Mouse (Mus musculus): ENCODE results near the gene Sf3b5. TPM values are rescaled to one million over a fixed set of nuclear protein-coding genes. Genes with fewer than 3 reads are reported as not detected.

Gene Sf3b5
- polyA plus RNA-seq, 1 experiment from 2014 or later, result 27.3 TPM

DNA sequence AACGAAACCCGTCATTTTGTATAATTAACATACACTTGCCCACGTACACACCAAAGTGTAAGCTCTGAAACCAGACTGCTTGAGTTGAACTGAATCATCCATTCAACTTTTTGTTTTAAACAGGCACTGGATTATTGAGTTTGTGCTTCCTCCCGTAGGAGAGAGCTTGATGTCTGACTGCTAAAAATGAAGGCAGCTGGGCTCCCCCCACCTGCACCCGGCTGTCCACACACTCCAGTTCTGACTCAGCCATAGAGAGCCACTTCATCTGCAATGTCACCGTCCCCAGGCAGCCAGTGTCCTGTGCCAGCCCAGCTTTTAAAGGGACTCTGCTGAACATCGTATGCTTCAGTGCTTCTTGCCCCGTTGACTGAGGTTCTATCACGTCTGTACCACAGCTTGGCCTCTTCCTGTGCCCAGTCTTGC lies 27.3 kb upstream of the Sf3b5 start:
- Histone ChIP-seq H3K27me3 (no peaks in the 10 kb centered on the region), H3K4me2 (no peak overlapping the region), H3K9me3 (no peaks in the 10 kb centered on the region), H3K36me3 (no peaks in the 10 kb centered on the region), H3K9ac (no peak overlapping the region), H3K4me1 (replicated peaks) (no peaks in the 10 kb centered on the region), H3K27ac (replicated peaks) (no peak overlapping the region), H3K4me3 (no peak overlapping the region)
- no peak for ATAC-seq (ENCODE audit: low read depth)
- WGBS, result 80% methylated on average over 9 of the region's 9 CpGs

DNA sequence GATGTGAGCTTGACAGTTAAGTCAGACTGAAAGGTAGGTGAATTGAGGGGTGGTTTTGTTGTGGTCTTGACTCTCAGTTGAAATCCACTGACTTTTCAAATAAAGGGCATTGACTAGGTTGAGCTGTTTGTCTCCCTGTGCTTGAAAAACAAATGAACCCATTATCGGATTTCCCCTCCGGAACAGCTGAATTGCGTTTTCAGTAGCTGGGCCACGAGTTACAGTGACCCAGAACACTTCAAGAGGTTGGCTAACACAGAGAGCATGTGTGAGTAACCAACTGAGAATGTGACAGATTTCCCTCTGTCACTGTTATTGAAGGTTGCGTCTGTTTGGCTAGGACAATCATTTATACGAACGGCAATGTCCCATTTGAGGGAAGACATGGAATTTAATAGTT lies 24.1 kb upstream of the Sf3b5 start:
- ATAC-seq (ENCODE audit: low read depth), result no peak
- Histone ChIP-seq H3K9me3 (no peaks in the 10 kb centered on the region), H3K4me2 (no peak overlapping the region), H3K4me3 (no peak overlapping the region), H3K9ac (no peak overlapping the region), H3K27ac (replicated peaks) (no peak overlapping the region), H3K36me3 (no peaks in the 10 kb centered on the region), H3K27me3 (no peaks in the 10 kb centered on the region), H3K4me1 (replicated peaks) (no peaks in the 10 kb centered on the region)
- 76% methylated on average over 7 of the region's 7 CpGs for WGBS

DNA sequence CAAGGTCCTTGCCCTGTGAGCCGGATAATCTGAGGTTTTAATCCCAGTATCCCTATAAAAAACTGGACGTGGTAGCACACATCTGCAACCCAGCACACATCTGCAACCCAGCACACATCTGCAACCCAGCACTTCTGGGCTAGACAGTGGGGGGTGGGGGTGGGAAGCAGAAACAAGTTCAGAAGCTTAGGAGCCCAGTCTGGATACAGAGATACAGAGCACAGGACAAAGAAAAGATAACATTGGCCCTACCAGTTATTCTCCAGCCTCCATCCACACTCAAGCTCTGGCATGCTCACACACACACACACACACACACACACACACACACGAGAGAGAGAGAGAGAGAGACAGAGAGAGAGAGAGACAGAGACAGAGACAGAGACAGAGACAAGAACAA lies 21.6 kb upstream of the Sf3b5 start:
- no peak overlapping the region for H3K4me2 ChIP-seq
- H3K36me3 ChIP-seq, result no peaks in the 10 kb centered on the region
- H3K9me3 ChIP-seq, result no peaks in the 10 kb centered on the region
- no peak overlapping the region for H3K4me3 ChIP-seq
- WGBS, result 69% methylated on average over 3 of the region's 3 CpGs
- H3K27ac ChIP-seq (replicated peaks), result no peak overlapping the region
- no peaks in the 10 kb centered on the region for H3K4me1 ChIP-seq (replicated peaks)
- no peak overlapping the region for H3K9ac ChIP-seq
- H3K27me3 ChIP-seq, result no peaks in the 10 kb centered on the region
- ATAC-seq (ENCODE audit: low read depth), result no peak

DNA sequence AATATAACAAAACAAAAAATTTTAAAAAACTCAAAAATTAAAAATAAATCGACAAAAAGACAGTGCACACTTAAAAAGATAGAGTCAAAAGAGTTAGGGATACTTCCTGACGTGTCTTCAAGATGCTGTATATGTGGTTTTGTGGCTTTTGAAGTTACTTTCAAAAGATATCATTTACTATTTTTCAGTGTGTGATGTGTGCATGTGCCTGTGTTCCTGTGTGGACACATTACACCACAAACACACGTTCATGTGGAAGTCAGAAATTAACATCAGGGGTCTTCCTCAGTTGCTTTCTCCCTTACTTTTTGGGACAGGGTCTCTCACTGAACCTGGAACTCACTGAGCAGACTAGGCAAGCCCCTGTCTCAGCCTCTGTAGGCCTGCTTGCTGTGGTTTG lies 20.1 kb upstream of the Sf3b5 start:
- Histone ChIP-seq H3K9ac (no peak overlapping the region), H3K27ac (replicated peaks) (no peak overlapping the region), H3K4me1 (replicated peaks) (no peaks in the 10 kb centered on the region), H3K9me3 (no peaks in the 10 kb centered on the region), H3K4me3 (no peak overlapping the region), H3K27me3 (no peaks in the 10 kb centered on the region), H3K36me3 (no peaks in the 10 kb centered on the region), H3K4me2 (no peak overlapping the region)
- WGBS, result 90% methylated on average over 3 of the region's 3 CpGs
- ATAC-seq (ENCODE audit: low read depth), result no peak

DNA sequence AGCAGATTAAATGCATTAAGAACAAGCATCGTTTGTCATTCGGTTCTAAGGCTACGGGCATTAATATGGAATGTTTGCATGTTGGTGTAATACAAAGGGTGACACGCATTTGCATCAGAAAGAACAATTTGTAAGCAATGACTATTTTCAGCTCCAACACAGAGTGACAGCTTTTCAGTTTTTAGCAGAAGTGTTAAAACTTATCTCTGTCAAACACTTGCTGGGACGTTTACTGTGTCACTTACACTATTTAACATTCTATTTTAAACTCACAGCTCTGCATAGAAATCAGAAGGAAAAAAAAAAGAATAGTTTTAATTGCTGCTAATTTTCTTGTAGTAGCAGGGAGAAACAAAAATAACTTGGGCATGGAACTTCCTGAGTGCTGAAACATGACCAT lies 18.7 kb upstream of the Sf3b5 start:
- H3K4me3 ChIP-seq, result no peak overlapping the region
- no peak overlapping the region for H3K9ac ChIP-seq
- no peaks in the 10 kb centered on the region for H3K9me3 ChIP-seq
- no peak for ATAC-seq (ENCODE audit: low read depth)
- H3K36me3 ChIP-seq, result no peaks in the 10 kb centered on the region
- no peaks in the 10 kb centered on the region for H3K4me1 ChIP-seq (replicated peaks)
- no peak overlapping the region for H3K4me2 ChIP-seq
- WGBS, result 42% methylated on average over 5 of the region's 5 CpGs
- H3K27me3 ChIP-seq, result no peaks in the 10 kb centered on the region
- no peak overlapping the region for H3K27ac ChIP-seq (replicated peaks)

DNA sequence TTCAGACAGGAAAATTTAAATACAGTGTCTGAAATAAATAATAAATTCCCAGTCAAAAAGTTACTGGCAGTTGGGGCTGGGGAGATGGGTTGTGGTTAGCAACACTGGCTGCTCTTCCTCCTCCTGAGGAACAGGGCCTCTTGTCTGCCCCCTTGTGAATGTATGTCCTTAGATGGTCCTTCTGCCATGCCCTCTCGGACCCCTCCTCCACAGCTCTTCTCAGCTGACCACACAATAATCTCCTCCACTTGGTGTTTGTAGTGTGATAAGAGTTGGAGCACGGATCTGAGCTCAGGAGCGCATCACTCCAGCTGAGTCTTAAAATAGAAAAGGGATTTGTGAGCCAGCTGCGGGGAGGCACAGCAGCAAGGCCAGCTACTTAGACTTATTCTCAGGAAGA lies 18.2 kb upstream of the Sf3b5 start:
- Histone ChIP-seq H3K36me3 (no peaks in the 10 kb centered on the region), H3K4me3 (no peak overlapping the region), H3K4me1 (replicated peaks) (no peaks in the 10 kb centered on the region), H3K4me2 (no peak overlapping the region), H3K27me3 (no peaks in the 10 kb centered on the region), H3K9me3 (no peaks in the 10 kb centered on the region), H3K9ac (no peak overlapping the region), H3K27ac (replicated peaks) (no peak overlapping the region)
- WGBS, result 69% methylated on average over 4 of the region's 4 CpGs
- ATAC-seq (ENCODE audit: low read depth), result no peak

DNA sequence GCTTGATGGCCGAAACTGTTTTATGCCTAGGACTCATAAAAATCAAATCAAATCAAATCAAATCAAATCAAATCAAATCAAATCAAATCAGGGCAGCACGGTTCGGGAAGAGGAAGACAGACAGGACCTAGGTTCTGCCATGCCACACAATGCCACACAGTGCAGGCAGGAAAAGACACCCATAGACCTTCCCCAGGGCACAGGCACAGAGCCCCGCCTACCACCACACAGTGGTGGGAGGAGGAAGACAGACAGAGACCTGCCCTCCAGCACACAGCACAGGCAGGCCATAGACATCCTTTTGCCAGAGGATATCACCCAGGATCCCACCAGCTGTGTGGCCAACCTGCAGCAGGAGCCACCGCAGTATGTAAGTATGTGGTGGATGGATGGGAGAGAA lies 13.2 kb upstream of the Sf3b5 start:
- Histone ChIP-seq H3K4me3 (no peak overlapping the region), H3K9me3 (no peaks in the 10 kb centered on the region), H3K27me3 (no peaks in the 10 kb centered on the region), H3K27ac (replicated peaks) (no peak overlapping the region), H3K9ac (no peak overlapping the region), H3K36me3 (no peaks in the 10 kb centered on the region), H3K4me1 (replicated peaks) (no peaks in the 10 kb centered on the region), H3K4me2 (no peak overlapping the region)
- 76% methylated on average over 5 of the region's 5 CpGs for WGBS
- no peak for ATAC-seq (ENCODE audit: low read depth)

DNA sequence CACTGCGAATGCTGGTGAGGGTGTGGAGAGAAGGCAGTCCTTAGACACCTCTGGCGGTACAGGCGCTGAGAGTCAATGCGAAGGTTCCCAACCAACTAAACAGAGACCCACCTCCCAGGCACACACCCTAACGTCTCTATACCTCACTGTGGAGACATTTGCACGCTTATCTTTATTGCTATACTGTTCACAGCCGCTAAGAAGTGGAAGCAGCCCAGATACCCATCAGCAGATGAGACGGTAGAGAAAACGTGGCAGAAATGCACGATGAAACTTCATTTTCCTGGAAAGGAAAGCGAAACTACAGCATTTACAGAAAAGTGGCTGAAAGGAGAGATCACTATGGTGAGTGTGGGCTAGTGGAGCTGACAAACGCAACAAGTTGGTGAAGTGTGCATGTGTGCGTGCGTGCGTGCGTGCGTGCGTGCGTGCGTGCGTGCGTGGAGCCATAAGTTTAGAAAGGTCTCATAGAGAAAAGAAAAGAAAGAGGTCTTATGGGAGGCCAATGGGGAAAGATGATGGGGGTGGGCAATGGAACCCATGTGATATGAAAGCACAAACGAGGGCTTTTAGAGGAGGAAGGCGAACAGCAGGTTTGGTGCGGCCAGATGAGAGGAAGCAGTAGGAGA lies 11.6 kb upstream of the Sf3b5 start:
- no peak overlapping the region for H3K4me3 ChIP-seq
- H3K27me3 ChIP-seq, result no peaks in the 10 kb centered on the region
- WGBS, result 91% methylated on average over 25 of the region's 25 CpGs
- no peak for ATAC-seq (ENCODE audit: low read depth)
- no peak overlapping the region for H3K27ac ChIP-seq (replicated peaks)
- H3K4me1 ChIP-seq (replicated peaks), result no peaks in the 10 kb centered on the region
- H3K4me2 ChIP-seq, result no peak overlapping the region
- no peak overlapping the region for H3K9ac ChIP-seq
- no peaks in the 10 kb centered on the region for H3K9me3 ChIP-seq
- no peaks in the 10 kb centered on the region for H3K36me3 ChIP-seq

DNA sequence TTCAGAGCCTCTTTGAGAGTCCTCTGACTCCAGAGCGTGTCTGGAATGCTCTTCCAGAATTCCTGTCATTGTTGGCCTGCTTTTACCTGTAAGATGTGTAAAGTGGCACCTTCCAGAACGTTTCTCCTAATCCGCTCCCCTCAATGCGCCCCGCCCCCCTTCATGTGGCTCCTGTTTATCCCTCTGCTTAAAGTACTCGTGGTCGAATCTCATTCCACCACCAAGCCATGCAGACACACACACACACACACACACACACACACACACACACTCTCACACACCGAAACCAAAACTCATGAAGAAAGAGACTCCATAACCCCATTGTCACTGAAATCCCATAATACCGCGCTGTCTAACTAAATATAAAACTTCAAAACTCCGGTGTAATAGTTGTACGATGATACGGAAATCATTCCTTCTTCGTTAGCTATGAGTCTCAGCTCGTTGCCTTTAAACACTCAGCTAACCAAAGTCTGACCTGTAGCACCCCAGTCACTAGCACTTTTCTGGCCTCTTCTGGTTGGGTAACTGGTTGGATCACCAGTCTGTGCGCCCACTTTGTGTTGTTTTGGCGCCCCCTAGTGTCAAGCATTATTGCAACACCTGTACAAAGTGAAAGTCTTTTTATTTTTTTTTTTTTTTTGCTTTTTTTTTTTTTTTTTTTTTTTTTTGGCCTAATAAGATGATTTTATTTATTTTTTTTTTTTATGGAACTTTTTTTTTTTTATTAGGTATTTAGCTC lies 8.2 kb upstream of the Sf3b5 start:
- no peaks in the 10 kb centered on the region for H3K9me3 ChIP-seq
- H3K36me3 ChIP-seq, result no peaks in the 10 kb centered on the region
- no peak overlapping the region for H3K9ac ChIP-seq
- H3K27me3 ChIP-seq, result no peaks in the 10 kb centered on the region
- H3K27ac ChIP-seq (replicated peaks), result no peak overlapping the region
- WGBS, result 50% methylated on average over 17 of the region's 17 CpGs
- ATAC-seq (ENCODE audit: low read depth), result peak; percentile 77; the same call in 1 of the 2 replicates
- H3K4me2 ChIP-seq, result no peak overlapping the region
- H3K4me3 ChIP-seq, result no peak overlapping the region
- H3K4me1 ChIP-seq (replicated peaks), result no peaks in the 10 kb centered on the region

DNA sequence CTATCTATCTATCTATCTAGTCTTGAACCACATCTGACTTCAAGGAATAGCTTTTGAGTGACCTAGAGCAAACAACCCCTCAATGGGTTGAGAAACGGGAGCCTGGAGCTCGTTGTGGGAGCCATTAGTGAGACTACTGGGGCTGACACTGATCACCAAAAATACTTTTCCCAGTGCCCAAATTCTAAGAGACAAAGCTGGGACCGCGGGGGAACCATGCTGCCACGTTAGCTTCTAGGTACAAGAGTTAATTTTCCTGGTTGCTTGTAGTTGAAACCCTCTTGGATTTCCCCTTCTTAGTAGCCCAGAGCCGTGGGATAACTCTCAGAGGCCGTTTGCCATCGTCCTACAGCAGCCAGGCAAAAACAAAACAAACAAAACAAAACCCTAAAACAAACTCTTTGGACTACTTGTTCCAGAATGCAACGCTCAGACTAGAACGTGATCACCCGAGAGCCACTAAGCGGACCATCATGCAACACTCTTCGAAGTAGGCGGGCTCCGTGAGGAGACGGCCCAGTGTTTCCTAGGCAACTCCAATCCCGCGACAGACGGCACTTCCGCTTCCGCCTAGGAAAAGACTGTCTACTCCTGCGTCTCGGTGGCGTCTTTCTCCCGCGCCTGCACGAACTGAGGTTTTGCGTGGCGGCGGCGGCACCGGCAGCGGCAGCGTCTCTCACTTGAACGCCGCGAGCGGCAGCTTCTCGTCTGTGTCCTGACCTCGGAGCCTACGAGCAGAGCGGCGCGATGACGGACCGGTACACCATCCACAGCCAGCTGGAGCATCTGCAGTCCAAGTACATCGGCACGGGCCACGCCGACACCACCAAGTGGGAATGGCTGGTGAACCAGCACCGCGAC lies 3.0 kb downstream of the Sf3b5 start:
- H3K4me1 ChIP-seq (replicated peaks), result peaks cover 21% of the 10 kb centered on the region
- WGBS, result 3% methylated on average over 52 of the region's 52 CpGs
- H3K4me3 ChIP-seq, result peak overlapping the region; percentile 76

DNA sequence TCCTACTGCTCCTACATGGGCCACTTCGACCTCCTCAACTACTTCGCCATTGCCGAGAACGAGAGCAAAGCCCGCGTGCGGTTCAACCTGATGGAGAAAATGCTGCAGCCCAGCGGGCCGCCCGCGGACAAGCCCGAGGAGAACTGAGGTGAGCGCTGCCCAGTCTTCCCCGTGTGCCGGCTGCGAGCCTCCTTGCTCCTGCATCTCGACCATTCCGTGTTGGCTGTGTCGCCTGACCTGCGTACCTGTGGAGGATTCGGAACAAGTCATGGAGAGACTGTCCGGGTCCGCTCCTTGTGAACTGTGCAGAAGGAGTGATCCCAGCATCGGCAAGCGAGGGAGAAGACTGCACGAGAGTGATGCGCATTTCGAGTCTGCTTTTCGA lies 3.6 kb downstream of the Sf3b5 start:
- peak overlapping the region; percentile 87 for H3K9ac ChIP-seq
- no peaks in the 10 kb centered on the region for H3K27me3 ChIP-seq
- H3K9me3 ChIP-seq, result no peaks in the 10 kb centered on the region
- peaks cover 21% of the 10 kb centered on the region for H3K4me1 ChIP-seq (replicated peaks)
- H3K27ac ChIP-seq (replicated peaks), result peak overlapping the region; percentile 76
- peak; percentile 32; the same call in 1 of the 2 replicates for ATAC-seq (ENCODE audit: low read depth)
- 3% methylated on average over 29 of the region's 29 CpGs for WGBS
- H3K4me3 ChIP-seq, result peak overlapping the region; percentile 76
- peak overlapping the region; percentile 95 for H3K4me2 ChIP-seq
- no peaks in the 10 kb centered on the region for H3K36me3 ChIP-seq

More for the DNA sequence above, 3.0 kb downstream of the Sf3b5 start:
- peak overlapping the region; percentile 95 for H3K4me2 ChIP-seq
- ATAC-seq (ENCODE audit: low read depth), result peak; percentile 100
- peak overlapping the region; percentile 76 for H3K27ac ChIP-seq (replicated peaks)
- no peaks in the 10 kb centered on the region for H3K27me3 ChIP-seq
- no peaks in the 10 kb centered on the region for H3K9me3 ChIP-seq
- H3K9ac ChIP-seq, result peak overlapping the region; percentile 87
- H3K36me3 ChIP-seq, result no peaks in the 10 kb centered on the region

DNA sequence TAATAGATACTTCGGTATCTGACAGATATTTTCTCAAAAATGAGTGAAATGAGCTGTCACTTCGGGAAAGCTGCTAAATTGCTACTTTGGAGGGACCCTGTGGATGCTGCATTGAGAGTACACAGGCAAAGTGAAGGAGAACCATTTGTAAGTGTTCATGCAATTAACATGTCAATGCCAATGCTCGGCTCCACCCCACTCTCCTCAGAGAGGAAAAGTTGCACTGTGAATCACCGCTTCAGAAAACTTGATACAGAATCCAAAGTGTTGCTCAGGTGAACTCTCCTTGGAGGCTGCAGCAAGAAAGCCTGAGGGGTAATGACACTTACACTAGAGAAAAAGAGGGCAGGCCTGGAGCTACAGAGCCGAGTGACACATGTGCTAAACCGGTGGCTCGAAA lies 8.9 kb downstream of the Sf3b5 start:
- Histone ChIP-seq H3K4me2 (no peak overlapping the region), H3K27ac (replicated peaks) (no peak overlapping the region), H3K9ac (no peak overlapping the region), H3K4me1 (replicated peaks) (peaks cover 16% of the 10 kb centered on the region), H3K9me3 (no peaks in the 10 kb centered on the region), H3K4me3 (no peak overlapping the region), H3K27me3 (no peaks in the 10 kb centered on the region), H3K36me3 (no peaks in the 10 kb centered on the region)
- no peak for ATAC-seq (ENCODE audit: low read depth)
- 74% methylated on average over 7 of the region's 7 CpGs for WGBS

All from neural tube, embryonic 13.5 days (tissue).